Mouse (Mus musculus): ENCODE measurements around the gene Irf5. TPM values are rescaled to one million over a fixed set of nuclear protein-coding genes. Genes with fewer than 3 reads are reported as not detected.

Irf5 gene
- polyA plus RNA-seq, 1 experiment from 2014 or later, result 11.8 TPM

DNA sequence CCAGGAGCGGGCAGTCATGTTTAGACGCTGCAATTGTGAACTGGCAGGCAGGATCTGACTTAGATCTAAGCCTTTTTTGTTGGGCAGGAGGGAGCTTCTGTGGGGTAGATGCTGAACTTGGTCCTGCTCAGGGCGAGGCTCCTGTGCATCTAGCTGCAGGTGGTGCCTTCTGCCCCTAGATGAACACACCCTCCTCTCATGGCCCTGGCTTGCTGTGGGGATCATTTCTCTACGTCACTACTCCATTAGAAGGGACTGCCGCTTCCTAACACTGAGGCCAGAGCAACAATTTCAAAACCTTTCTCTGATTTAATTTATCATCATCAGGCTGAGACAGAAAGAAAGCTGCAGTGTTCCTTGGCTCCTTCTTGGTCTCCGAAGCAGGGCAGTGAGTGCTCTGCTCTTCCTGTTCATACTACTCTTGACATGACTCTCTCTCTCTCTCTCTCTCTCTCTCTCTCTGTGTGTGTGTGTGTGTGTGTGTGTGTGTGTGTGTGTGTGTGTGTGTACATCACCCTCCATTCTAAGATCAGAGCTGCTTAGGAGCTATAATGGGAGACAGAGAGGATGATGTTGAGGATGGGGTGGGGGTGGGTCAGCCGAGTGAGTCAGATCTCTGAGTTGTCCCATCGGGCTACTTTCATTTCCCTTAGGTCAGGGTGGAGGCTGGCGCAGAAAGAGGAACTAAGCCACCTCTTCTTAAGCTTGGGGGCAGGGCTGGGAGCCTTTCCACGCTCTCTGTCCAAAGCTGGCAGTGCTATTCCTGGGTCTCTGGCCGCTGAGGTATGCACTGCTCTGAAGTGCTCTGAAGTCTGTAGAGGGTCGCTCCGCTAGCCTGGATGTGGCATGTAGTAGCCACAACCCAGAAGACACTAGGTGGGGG lies 2.4 kb downstream of the Irf5 start:
- no peaks in the 10 kb centered on the region for H3K9me3 ChIP-seq (ENCODE audit: low read length)
- peak overlapping the region; percentile 21; the same call in 1 of the 2 replicates for H3K9ac ChIP-seq (replicated peaks)
- H3K27ac ChIP-seq (ENCODE audit: low read depth), result peak overlapping the region; percentile 71
- peaks cover 23% of the 10 kb centered on the region for H3K4me1 ChIP-seq (ENCODE audit: insufficient read depth)
- WGBS (ENCODE audit: insufficient replicate concordance), result 21% methylated on average over 13 of the region's 13 CpGs
- TF ChIP-seq EP300 (IDR thresholded peaks at IDR 0.05; ENCODE audit: low read depth) (no peak), CTCF (IDR thresholded peaks at IDR 0.05; ENCODE audit: low read depth) (no peak)
- H3K4me2 ChIP-seq (ENCODE audit: low read depth, low read length), result peak overlapping the region; percentile 93
- H3K27me3 ChIP-seq (ENCODE audit: insufficient read depth, low read length), result peaks cover 34% of the 10 kb centered on the region
- DNase-seq, result peak; percentile 52
- ATAC-seq, result peak; percentile 42
- H3K4me3 ChIP-seq (ENCODE audit: low read depth, low read length), result peak overlapping the region; percentile 64
- no peaks in the 10 kb centered on the region for H3K36me3 ChIP-seq (replicated peaks; ENCODE audit: insufficient read depth, low read length)

DNA sequence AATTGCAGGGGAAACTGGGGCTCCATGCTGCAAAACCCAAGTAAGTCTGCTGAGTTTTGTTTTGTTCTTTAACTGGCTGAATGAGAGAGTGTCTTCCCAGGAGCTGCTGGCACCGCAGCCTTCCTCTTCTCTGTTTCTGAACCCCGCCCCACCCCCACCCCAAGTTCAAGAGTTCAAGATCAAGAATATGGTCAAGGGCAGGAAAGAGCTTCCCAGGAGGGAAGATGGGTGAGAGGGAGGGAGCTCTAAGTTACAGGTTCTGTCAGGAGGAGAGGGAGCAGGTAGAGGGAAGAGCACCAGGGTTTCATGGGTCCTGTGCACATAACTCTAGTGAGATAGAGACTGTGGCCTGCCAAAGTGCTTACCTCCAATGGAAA lies 3.0 kb downstream of the Irf5 start:
- peak overlapping the region; percentile 93 for H3K4me2 ChIP-seq (ENCODE audit: low read depth, low read length)
- H3K9me3 ChIP-seq (ENCODE audit: low read length), result no peaks in the 10 kb centered on the region
- no peak for DNase-seq
- WGBS (ENCODE audit: insufficient replicate concordance), result 17% methylated on average over 2 of the region's 2 CpGs
- ATAC-seq, result no peak
- peaks cover 34% of the 10 kb centered on the region for H3K27me3 ChIP-seq (ENCODE audit: insufficient read depth, low read length)
- peaks cover 20% of the 10 kb centered on the region for H3K4me1 ChIP-seq (ENCODE audit: insufficient read depth)
- H3K27ac ChIP-seq (ENCODE audit: low read depth), result peak overlapping the region; percentile 71
- TF ChIP-seq CTCF (IDR thresholded peaks at IDR 0.05; ENCODE audit: low read depth) (no peak), EP300 (IDR thresholded peaks at IDR 0.05; ENCODE audit: low read depth) (no peak)
- H3K9ac ChIP-seq (replicated peaks), result peak overlapping the region; percentile 21; the same call in 1 of the 2 replicates
- H3K4me3 ChIP-seq (ENCODE audit: low read depth, low read length), result peak overlapping the region; percentile 64
- no peaks in the 10 kb centered on the region for H3K36me3 ChIP-seq (replicated peaks; ENCODE audit: insufficient read depth, low read length)

DNA sequence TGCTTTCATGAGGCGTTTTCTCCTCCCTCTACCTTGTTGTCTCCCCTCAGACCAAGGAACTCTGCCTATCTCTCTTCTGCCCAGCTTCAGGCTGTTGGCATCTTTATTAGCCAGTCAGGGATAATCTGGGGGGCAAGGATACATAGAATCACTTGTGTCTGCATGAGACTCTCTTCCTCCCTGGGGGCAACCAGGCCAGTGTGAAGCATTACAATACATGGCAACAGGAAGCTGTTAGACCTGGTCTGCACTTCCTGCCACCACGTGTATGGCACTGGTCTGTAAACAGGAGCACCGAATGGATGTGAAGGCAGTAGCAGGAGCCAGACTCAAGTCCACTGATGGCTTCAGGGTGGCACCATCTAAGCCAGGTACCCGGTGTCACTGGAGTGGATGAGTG lies 3.6 kb downstream of the Irf5 start:
- DNase-seq (no peak), ATAC-seq (no peak)
- TF ChIP-seq CTCF (IDR thresholded peaks at IDR 0.05; ENCODE audit: low read depth) (no peak), EP300 (IDR thresholded peaks at IDR 0.05; ENCODE audit: low read depth) (no peak)
- Histone ChIP-seq H3K9me3 (ENCODE audit: low read length) (no peaks in the 10 kb centered on the region), H3K4me2 (ENCODE audit: low read depth, low read length) (peak overlapping the region; percentile 93), H3K36me3 (replicated peaks; ENCODE audit: insufficient read depth, low read length) (no peaks in the 10 kb centered on the region), H3K4me1 (ENCODE audit: insufficient read depth) (peaks cover 19% of the 10 kb centered on the region), H3K9ac (replicated peaks) (no peak overlapping the region), H3K27me3 (ENCODE audit: insufficient read depth, low read length) (peaks cover 34% of the 10 kb centered on the region), H3K4me3 (ENCODE audit: low read depth, low read length) (peak overlapping the region; percentile 64), H3K27ac (ENCODE audit: low read depth) (0 out of 2 replicates have a peak overlapping the region, but pooled peaks have one; percentile 71)
- 38% methylated on average over 4 of the region's 4 CpGs for WGBS (ENCODE audit: insufficient replicate concordance)

DNA sequence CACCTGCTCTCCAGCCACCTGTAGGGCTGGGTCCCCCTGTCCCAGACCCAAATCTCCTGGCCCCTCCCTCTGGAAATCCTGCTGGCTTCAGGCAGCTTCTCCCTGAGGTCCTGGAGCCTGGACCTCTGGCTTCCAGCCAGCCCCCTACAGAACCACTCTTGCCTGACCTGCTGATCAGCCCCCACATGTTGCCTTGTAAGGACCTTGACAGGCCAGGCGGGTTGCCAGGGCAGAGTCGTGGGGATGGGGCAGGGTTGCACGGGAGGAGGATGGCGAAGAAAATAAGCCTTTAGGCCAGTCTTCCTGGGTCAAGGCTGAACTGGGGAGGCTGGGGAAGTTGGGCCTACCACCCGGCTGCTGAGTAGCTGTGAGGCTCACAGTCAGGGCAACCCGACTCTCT lies 8.9 kb downstream of the Irf5 start:
- ATAC-seq (0 out of 2 replicates have a peak, but pooled peaks have one; percentile 7), DNase-seq (no peak)
- no peaks in the 10 kb centered on the region for H3K9me3 ChIP-seq (ENCODE audit: low read length)
- no peaks in the 10 kb centered on the region for H3K27me3 ChIP-seq (ENCODE audit: insufficient read depth, low read length)
- H3K27ac ChIP-seq (ENCODE audit: low read depth), result no peak overlapping the region
- TF ChIP-seq EP300 (IDR thresholded peaks at IDR 0.05; ENCODE audit: low read depth), result no peak
- TF ChIP-seq CTCF (IDR thresholded peaks at IDR 0.05; ENCODE audit: low read depth), result no peak
- peaks cover 2% of the 10 kb centered on the region; the same call in 1 of the 2 replicates for H3K4me1 ChIP-seq (ENCODE audit: insufficient read depth)
- H3K9ac ChIP-seq (replicated peaks), result no peak overlapping the region
- WGBS (ENCODE audit: insufficient replicate concordance), result 59% methylated on average over 6 of the region's 6 CpGs
- peaks cover 6% of the 10 kb centered on the region; the same call in 1 of the 2 replicates for H3K36me3 ChIP-seq (replicated peaks; ENCODE audit: insufficient read depth, low read length)
- H3K4me3 ChIP-seq (ENCODE audit: low read depth, low read length), result no peak overlapping the region
- H3K4me2 ChIP-seq (ENCODE audit: low read depth, low read length), result no peak overlapping the region

DNA sequence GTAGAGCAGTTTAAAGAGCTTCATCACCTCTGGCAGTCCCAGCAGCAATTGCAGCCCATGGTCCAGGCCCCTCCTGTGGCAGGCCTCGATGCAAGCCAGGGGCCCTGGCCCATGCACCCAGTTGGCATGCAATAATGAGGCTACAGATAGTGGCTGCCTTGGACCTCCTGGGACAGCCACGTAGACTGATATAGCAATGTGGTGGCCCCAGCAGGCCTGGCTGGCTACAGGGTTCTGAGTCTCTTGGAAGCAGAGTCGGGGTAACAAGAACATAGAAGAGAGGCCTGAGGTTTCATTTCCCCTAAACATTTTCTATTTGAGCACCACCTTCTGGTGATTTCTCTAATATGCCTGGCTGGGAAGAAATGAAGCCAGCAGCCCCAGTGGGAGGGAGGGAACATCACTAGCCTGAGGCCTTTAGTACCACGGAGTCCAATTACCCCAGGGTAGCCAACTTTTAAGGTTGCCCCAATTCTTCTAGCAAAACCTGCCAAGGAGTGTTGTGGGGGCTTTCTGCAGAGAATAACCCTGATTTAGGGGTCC lies 10.3 kb downstream of the Irf5 start:
- Histone ChIP-seq H3K9me3 (ENCODE audit: low read length) (no peaks in the 10 kb centered on the region), H3K27me3 (ENCODE audit: insufficient read depth, low read length) (no peaks in the 10 kb centered on the region), H3K27ac (ENCODE audit: low read depth) (no peak overlapping the region), H3K4me3 (ENCODE audit: low read depth, low read length) (no peak overlapping the region), H3K36me3 (replicated peaks; ENCODE audit: insufficient read depth, low read length) (peaks cover 9% of the 10 kb centered on the region; the same call in 1 of the 2 replicates), H3K4me2 (ENCODE audit: low read depth, low read length) (no peak overlapping the region), H3K4me1 (ENCODE audit: insufficient read depth) (peaks cover 5% of the 10 kb centered on the region; the same call in 1 of the 2 replicates), H3K9ac (replicated peaks) (no peak overlapping the region)
- 62% methylated on average over 4 of the region's 4 CpGs for WGBS (ENCODE audit: insufficient replicate concordance)
- no peak for TF ChIP-seq EP300 (IDR thresholded peaks at IDR 0.05; ENCODE audit: low read depth)
- peak; percentile 42 for TF ChIP-seq CTCF (IDR thresholded peaks at IDR 0.05; ENCODE audit: low read depth)
- ATAC-seq (no peak), DNase-seq (no peak)

DNA sequence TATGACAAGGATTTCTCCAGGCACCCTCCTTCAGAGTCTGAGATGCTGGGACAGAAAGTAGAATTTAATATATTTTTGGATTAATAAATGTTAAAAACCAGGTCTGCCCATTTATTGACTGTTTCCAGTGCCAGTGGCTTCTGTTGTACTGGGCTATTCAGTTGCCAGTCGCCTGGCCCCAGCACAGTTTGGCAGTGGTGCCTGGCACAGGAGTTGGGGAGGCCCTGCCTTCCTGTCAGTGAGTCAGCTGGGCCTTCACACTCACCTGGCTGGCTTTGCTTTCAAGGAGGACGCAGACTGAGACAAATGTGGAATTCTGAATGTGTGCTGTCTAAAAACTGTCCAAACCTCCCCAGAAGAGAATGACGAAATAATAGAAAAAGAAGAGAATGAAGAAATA lies 10.8 kb downstream of the Irf5 start:
- H3K4me2 ChIP-seq (ENCODE audit: low read depth, low read length), result no peak overlapping the region
- DNase-seq (no peak), ATAC-seq (no peak)
- H3K27ac ChIP-seq (ENCODE audit: low read depth), result no peak overlapping the region
- H3K36me3 ChIP-seq (replicated peaks; ENCODE audit: insufficient read depth, low read length), result peaks cover 14% of the 10 kb centered on the region
- no peaks in the 10 kb centered on the region for H3K9me3 ChIP-seq (ENCODE audit: low read length)
- TF ChIP-seq EP300 (IDR thresholded peaks at IDR 0.05; ENCODE audit: low read depth) (no peak), CTCF (IDR thresholded peaks at IDR 0.05; ENCODE audit: low read depth) (no peak)
- no peaks in the 10 kb centered on the region for H3K27me3 ChIP-seq (ENCODE audit: insufficient read depth, low read length)
- H3K4me1 ChIP-seq (ENCODE audit: insufficient read depth), result peaks cover 5% of the 10 kb centered on the region; the same call in 1 of the 2 replicates
- 79% methylated on average over 3 of the region's 3 CpGs for WGBS (ENCODE audit: insufficient replicate concordance)
- H3K4me3 ChIP-seq (ENCODE audit: low read depth, low read length), result no peak overlapping the region
- H3K9ac ChIP-seq (replicated peaks), result no peak overlapping the region
